Mouse (Mus musculus): ENCODE data around the gene Gpr158.
"Not testable (repeated sequence)": the region's sequence is repeated elsewhere in the genome, so short reads cannot be mapped to it uniquely, and the experiment has no call there.

GRCm38 (mm10) chr2:21460606-21461005 is 93.3 kb downstream of the Gpr158 start:
- TF ChIP-seq GATA1 (IDR thresholded peaks at IDR 0.05; ENCODE audit: borderline replicate concordance, low read length); FLI1 (IDR thresholded peaks at IDR 0.05; ENCODE audit: low read length): not testable (repeated sequence)
